Mouse (Mus musculus) forebrain, embryonic 11.5 days (tissue): ENCODE measurements around the gene Ccdc97. TPM values are rescaled to one million over a fixed set of nuclear protein-coding genes. Genes with fewer than 3 reads are reported as not detected.

Experiments
- ATAC-seq: fragments of 200-750 bp; cut with Nextera tagmentation; replicated peaks from 2 replicates; pipeline ENCODE4 v1.8.0; 2017; ENCODE audit warnings: moderate TSS enrichment; ENCODE audit not compliant: low FRiP score
- DNase-seq: peaks from one replicate; pipeline ENCODE4 v3.0.0-alpha.2; 2017; ENCODE audit warnings: low spot score
- H3K27ac ChIP-seq: fragments of 300-500 bp; sonication (generic); 2 replicates; pipeline ENCODE4 v1.5.1; 2014; ENCODE audit warnings: low read depth, low read length
- H3K27me3 ChIP-seq: fragments of 300-500 bp; sonication (generic); 2 replicates; pipeline ENCODE4 v1.6.1; 2014; ENCODE audit warnings: mild to moderate bottlenecking, low read length, mixed read lengths; ENCODE audit not compliant: control insufficient read depth, insufficient read depth
- H3K36me3 ChIP-seq: fragments of 300-500 bp; sonication (generic); 2 replicates; pipeline ENCODE4 v1.6.1; 2014; ENCODE audit warnings: mild to moderate bottlenecking, low read length, moderate library complexity, mixed read lengths; ENCODE audit not compliant: control insufficient read depth, insufficient read depth
- H3K4me1 ChIP-seq: fragments of 300-500 bp; sonication (generic); replicated peaks from 2 replicates; pipeline ENCODE4 v1.6.1; 2014; ENCODE audit warnings: low read length, mixed read lengths; ENCODE audit not compliant: control insufficient read depth, insufficient read depth
- H3K4me2 ChIP-seq: fragments of 300-500 bp; sonication (generic); 2 replicates; pipeline ENCODE4 v1.6.1; 2014; ENCODE audit warnings: low read depth, mild to moderate bottlenecking, low read length, moderate library complexity, mixed read lengths; ENCODE audit not compliant: severe bottlenecking
- H3K4me3 ChIP-seq: fragments of 300-500 bp; sonication (generic); 2 replicates; pipeline ENCODE4 v1.5.1; 2014; ENCODE audit warnings: low read depth, low read length
- H3K9ac ChIP-seq: fragments of 300-500 bp; sonication (generic); 2 replicates; pipeline ENCODE4 v1.6.1; 2014; ENCODE audit warnings: low read length
- H3K9me3 ChIP-seq: fragments of 300-500 bp; sonication (generic); 2 replicates; pipeline ENCODE4 v1.6.1; 2016; ENCODE audit warnings: low read length, mixed read lengths; ENCODE audit not compliant: control insufficient read depth
- WGBS: fragments of 180-500 bp; shearing (Covaris S2); extraction: QIAGEN DNeasy Blood & Tissue Kit; methylation state at CpG from one replicate; pipeline ENCODE4 v1.1.7; 2014; 5-methylcytosine and 5-hydroxymethylcytosine counted together
- polyA plus RNA-seq: library from polyadenylated mRNA; unstranded; fragments of >200 nt; fragmentation: Nextera tagmentation; extraction: Ambion mirVana; gene quantifications from 2 replicates; pipeline ENCODE4 v1.2.1, GENCODE M21; 2014

The Ccdc97 gene
- polyA plus RNA-seq, 1 experiment from 2014 or later: 37.8 TPM

DNA sequence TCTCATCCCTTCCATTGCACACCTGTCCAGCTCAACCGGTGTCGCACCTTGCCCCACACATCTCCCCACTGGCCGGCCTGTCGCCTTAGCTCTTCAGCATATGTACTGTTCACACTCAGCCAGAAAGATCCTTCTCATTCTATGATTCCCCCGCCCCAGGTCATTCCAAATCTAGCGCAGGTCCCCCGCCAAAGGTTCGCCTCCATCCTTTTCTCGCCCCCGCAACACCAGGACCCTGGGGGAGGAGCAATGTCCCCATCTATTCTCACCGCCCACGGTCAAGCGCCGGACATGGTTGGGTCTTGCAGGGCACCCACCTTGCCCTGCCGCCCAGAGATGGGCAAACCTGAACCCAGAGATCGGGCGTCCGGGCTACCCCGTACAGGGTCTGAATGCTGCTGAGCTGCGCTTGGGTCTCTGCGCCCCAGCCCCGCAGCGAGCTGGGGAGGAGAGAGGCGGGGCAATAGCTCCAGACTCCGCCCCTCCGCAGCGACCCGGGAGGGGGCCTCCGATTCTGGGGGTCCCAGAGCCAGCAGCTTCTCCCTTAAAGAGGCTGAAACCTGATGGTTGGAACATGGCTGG is 44.1 kb downstream of the Ccdc97 start, which contains the start of gene Tmem91:
Tmem91 (minus strand) TSS at position 448 of the 582 bp plus-strand sequence.
- no peak for ATAC-seq
- H3K27ac ChIP-seq: no peak within 1 kb of the TSS
- H3K4me2 ChIP-seq: peak within 1 kb of the TSS; percentile 47
- H3K9me3 ChIP-seq: no peaks in the 10 kb centered on the region
- H3K4me3 ChIP-seq: peak within 1 kb of the TSS; percentile 16
- DNase-seq: no peak
- peak within 1 kb of the TSS; percentile 21 for H3K9ac ChIP-seq
- peaks cover 15% of the 10 kb centered on the region for H3K27me3 ChIP-seq
- 2% methylated on average over 29 of the region's 29 CpGs for WGBS
- H3K36me3 ChIP-seq: no peaks in the 10 kb centered on the region
- 0 out of 2 replicates have a peak, but pooled peaks cover 2% of the 10 kb centered on the region for H3K4me1 ChIP-seq

DNA sequence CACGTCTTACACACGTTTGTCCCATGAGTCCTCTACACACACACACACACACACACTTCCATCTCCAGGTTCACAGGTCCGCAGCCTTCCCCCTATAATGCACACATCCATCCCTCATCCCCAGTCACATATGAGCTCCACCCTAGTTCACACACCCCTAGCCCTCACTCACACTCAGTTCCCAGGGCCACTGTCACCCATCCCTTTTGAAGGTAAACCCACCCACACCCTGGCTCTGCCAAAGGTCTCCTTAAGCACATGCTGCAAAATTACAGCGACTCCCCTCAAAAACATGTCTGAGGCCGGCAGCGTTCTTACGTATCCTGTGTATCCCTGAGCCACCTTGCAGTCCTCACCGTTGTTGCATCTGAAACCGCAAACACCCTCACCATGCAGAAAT is 44.6 kb downstream of the Ccdc97 start:
- H3K4me1 ChIP-seq: 0 out of 2 replicates have a peak, but pooled peaks cover 2% of the 10 kb centered on the region
- ATAC-seq (no peak), DNase-seq (no peak)
- no peak overlapping the region for H3K9ac ChIP-seq
- H3K27ac ChIP-seq: no peak overlapping the region
- H3K36me3 ChIP-seq: no peaks in the 10 kb centered on the region
- no peak overlapping the region for H3K4me2 ChIP-seq
- no peaks in the 10 kb centered on the region for H3K9me3 ChIP-seq
- no peak overlapping the region for H3K4me3 ChIP-seq
- WGBS: 29% methylated on average over 9 of the region's 9 CpGs
- H3K27me3 ChIP-seq: peaks cover 15% of the 10 kb centered on the region

DNA sequence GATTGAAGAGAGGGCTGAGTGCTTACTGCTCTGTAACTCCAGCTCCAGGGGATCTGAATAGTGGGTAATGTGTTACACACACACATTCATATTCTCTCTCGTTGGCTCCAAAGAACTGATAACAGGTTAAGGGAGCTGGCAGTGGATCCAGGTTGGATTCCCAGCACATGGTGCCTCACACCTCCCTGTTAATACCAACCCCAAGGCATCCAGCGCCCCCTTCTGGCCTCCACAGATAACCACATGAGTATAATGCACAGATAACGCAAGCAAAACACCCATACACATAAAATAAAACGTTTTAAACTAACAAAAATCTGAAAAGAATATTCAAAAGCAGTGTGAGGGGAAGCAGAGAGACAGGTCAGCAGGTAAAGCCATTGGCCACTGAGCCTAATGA is 46.4 kb downstream of the Ccdc97 start:
- Histone ChIP-seq H3K36me3 (no peaks in the 10 kb centered on the region; the same call in 1 of the 2 replicates), H3K4me2 (no peak overlapping the region), H3K4me1 (0 out of 2 replicates have a peak, but pooled peaks cover 2% of the 10 kb centered on the region), H3K27me3 (peaks cover 15% of the 10 kb centered on the region), H3K9me3 (no peaks in the 10 kb centered on the region), H3K27ac (no peak overlapping the region), H3K9ac (no peak overlapping the region), H3K4me3 (no peak overlapping the region)
- DNase-seq: no peak
- no peak for ATAC-seq
- 55% methylated on average over 4 of the region's 4 CpGs for WGBS

DNA sequence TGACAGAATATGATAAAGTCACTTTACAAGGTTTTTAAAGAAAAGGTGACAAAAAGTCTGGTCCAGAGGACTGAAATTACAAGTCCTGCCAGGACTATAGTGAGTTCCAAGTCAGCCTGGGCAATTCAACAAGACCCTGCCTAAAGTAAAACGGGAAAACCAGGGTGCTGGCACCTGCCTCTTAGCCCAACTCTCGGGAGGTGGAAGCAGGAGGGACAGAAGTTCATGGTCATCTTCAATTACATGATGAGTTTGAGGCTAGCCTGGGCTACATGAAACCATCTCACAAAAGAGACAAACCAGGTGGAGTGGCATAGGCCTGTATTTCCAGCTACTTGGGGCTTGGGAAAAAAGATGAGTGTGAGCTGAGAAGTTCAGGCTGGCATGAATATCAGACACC is 47.2 kb downstream of the Ccdc97 start:
- 87% methylated on average over 2 of the region's 2 CpGs for WGBS
- DNase-seq (no peak), ATAC-seq (no peak)

DNA sequence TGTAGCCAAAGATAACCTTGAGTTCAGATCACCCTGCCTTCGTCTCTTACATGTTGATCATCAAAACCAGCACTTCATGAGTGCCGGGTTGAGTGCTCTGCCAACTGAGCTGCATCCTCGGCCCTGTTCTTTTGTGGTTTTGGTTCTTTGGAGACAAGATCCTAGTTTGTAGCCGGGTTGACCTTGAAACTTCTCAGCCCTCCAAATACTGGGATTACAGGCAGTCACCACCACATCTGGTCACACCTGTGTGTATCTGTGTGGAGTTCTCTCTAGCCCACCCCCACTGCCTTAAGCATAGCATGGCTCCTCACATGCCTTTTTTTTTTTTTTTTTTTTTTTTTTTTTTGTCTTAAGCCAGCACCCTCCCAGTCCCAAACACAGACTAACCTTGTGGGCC is 48.8 kb downstream of the Ccdc97 start:
- H3K9ac ChIP-seq: no peak overlapping the region
- H3K27me3 ChIP-seq: peaks cover 11% of the 10 kb centered on the region
- H3K4me1 ChIP-seq: 0 out of 2 replicates have a peak, but pooled peaks cover 2% of the 10 kb centered on the region
- H3K9me3 ChIP-seq: no peaks in the 10 kb centered on the region
- H3K4me2 ChIP-seq: no peak overlapping the region
- no peak for ATAC-seq
- no peak overlapping the region for H3K4me3 ChIP-seq
- H3K36me3 ChIP-seq: no peaks in the 10 kb centered on the region; the same call in 1 of the 2 replicates
- WGBS: 88% methylated on average over 4 of the region's 4 CpGs
- DNase-seq: no peak
- H3K27ac ChIP-seq: no peak overlapping the region

More for the DNA sequence above, 47.2 kb downstream of the Ccdc97 start:
- H3K4me2 ChIP-seq: no peak overlapping the region
- no peaks in the 10 kb centered on the region; the same call in 1 of the 2 replicates for H3K36me3 ChIP-seq
- no peak overlapping the region for H3K9ac ChIP-seq
- H3K27me3 ChIP-seq: peaks cover 15% of the 10 kb centered on the region
- no peak overlapping the region for H3K4me3 ChIP-seq
- H3K27ac ChIP-seq: no peak overlapping the region
- H3K4me1 ChIP-seq: 0 out of 2 replicates have a peak, but pooled peaks cover 2% of the 10 kb centered on the region
- H3K9me3 ChIP-seq: no peaks in the 10 kb centered on the region

DNA sequence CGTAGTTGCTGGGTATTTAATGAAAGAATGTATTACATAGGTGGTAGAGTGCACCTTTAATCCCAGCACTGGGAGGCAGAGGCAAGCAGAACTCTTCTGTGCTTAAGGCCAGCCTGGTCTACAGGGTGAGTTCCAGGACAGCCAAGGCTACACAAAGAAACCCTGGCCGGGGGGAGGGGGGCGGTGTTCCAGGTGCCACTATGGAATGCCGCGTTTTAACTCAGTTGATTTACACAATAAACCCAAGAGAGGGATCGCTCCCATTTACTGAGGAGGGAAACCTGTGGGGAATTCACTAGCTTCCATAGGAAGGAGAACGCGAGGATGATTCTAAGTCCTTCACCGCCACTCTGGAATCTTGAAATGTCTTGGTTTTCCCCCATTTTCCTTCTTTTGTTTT is 49.3 kb downstream of the Ccdc97 start:
- DNase-seq (no peak), ATAC-seq (no peak)
- H3K9me3 ChIP-seq: no peaks in the 10 kb centered on the region
- H3K4me3 ChIP-seq: no peak overlapping the region
- peaks cover 7% of the 10 kb centered on the region for H3K27me3 ChIP-seq
- no peaks in the 10 kb centered on the region; the same call in 1 of the 2 replicates for H3K36me3 ChIP-seq
- H3K4me1 ChIP-seq: no peaks in the 10 kb centered on the region
- H3K4me2 ChIP-seq: no peak overlapping the region
- no peak overlapping the region for H3K9ac ChIP-seq
- 83% methylated on average over 9 of the region's 9 CpGs for WGBS
- no peak overlapping the region for H3K27ac ChIP-seq

DNA sequence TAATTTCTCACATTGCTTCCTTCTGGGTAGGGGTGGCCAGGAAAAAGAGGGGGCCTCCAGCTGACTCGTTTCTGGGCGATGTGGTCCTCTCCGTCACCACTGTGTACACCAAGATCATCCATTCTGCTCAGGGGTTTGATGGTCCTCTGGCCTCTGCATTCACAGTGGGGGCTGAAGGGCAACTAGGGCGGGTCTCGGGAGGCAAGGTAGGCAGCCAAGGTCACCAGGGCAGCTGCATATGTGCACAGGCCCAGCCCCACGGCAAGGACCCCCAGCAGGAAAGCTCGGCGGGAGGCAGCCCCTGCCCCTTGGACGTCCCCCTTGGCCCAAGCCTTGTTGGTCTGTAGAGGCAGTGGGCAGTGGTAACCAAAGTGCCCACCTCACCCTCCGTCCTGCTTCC is 49.7 kb downstream of the Ccdc97 start:
- peaks cover 3% of the 10 kb centered on the region for H3K27me3 ChIP-seq
- H3K27ac ChIP-seq: no peak overlapping the region
- no peaks in the 10 kb centered on the region for H3K9me3 ChIP-seq
- WGBS: 92% methylated on average over 10 of the region's 10 CpGs
- no peak overlapping the region for H3K4me2 ChIP-seq
- no peaks in the 10 kb centered on the region for H3K4me1 ChIP-seq
- H3K36me3 ChIP-seq: no peaks in the 10 kb centered on the region; the same call in 1 of the 2 replicates
- DNase-seq (no peak), ATAC-seq (no peak)
- no peak overlapping the region for H3K9ac ChIP-seq
- no peak overlapping the region for H3K4me3 ChIP-seq

DNA sequence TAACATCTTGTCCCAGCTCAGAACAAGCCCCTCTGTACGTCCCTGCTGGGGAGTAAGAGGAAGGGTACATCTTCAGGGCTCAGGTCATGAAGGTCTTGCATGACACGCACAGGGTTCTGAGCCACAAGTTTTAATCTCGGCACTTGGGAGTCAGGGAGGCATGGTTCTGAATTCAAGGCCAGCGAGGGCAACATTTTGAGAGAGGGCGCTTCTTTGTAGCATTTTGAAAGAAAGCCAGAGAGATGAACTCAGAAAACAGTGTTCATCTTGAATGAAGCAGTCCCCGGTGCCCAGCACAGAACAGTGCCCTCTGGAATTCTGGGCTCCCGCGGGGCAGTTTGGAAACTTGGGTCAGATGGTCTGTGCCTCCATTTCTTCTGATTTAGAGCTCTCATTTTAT is 52.5 kb downstream of the Ccdc97 start:
- Histone ChIP-seq H3K4me1 (no peaks in the 10 kb centered on the region), H3K27ac (no peak overlapping the region), H3K9ac (no peak overlapping the region), H3K4me2 (no peak overlapping the region), H3K9me3 (no peaks in the 10 kb centered on the region), H3K4me3 (no peak overlapping the region), H3K27me3 (no peaks in the 10 kb centered on the region), H3K36me3 (no peaks in the 10 kb centered on the region; the same call in 1 of the 2 replicates)
- DNase-seq: no peak
- WGBS: 95% methylated on average over 8 of the region's 8 CpGs
- ATAC-seq: no peak
